Mouse (Mus musculus): ENCODE measurements around the gene Id2. TPM values are rescaled to one million over a fixed set of nuclear protein-coding genes. Genes with fewer than 3 reads are reported as not detected.

The Id2 gene
- total RNA-seq, 4 experiments from 2014 or later = 1.1 to 1.8 (median 1.3) TPM

DNA sequence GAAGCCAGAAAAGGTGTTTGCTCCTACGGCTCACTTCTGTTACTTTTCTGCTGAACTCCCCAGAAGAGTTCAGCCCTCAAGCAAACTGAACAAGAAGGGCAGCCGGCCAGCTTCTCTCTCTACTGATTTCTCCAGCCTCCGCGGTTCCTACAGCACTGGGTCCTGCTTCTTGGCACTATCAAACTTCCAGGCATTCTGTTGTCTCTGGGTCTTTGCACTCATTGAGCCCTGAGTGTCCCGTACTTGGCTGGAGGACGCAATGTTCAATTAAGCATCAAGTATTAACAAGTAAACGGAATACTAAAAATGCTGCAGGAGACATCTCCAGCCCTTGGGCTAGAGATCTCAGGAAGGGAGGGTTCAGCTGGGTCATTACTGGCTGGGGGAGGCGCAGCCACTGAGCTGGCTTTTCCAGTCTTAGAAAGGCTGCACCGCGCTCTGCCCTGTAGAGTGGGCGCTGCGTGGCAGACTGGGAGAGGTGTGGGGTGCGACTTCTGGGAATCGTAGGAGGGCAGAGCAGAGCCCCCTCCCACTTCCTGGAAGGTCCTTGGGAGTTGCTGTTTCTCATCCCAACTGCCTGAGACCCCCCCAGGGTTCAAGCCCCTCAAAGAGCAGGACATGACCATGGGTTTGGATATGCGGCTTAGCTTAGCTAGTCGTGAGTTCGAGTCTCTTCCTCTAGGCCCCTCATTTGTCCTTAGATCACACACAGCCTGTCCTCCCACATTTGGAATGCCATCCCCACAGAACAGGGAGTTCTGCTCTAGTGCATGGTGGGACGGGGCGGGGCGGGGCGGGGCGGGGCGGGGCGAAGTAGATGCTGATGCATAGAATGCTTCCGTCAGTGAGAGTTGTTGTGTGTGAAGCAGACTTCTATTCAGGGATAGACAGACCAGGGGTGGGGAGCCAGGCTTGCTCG lies 13.4 kb downstream of the Id2 start:
- DNase-seq (ENCODE audit: low spot score in 2 of 2) = no peak

DNA sequence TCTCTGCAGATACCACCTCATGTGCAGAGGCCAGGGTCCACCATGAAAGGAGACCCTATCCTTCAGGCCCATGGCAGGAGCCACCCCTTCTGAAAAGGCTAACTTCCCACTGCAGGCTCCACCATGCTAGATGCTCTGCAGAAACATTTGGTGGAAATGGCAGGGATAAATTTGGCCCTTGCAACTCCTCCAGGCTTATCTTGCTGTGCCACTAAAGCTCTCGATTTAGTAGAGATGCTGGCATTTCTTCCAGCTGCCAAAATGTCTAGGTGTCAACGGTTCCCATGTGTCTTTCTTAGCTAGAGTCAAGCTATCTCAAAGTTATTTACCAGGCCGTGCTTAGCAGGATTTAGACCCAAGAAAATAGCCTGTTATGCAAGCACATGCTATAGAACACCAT lies 22.6 kb downstream of the Id2 start:
- no peak for DNase-seq (ENCODE audit: low spot score in 2 of 2)

DNA sequence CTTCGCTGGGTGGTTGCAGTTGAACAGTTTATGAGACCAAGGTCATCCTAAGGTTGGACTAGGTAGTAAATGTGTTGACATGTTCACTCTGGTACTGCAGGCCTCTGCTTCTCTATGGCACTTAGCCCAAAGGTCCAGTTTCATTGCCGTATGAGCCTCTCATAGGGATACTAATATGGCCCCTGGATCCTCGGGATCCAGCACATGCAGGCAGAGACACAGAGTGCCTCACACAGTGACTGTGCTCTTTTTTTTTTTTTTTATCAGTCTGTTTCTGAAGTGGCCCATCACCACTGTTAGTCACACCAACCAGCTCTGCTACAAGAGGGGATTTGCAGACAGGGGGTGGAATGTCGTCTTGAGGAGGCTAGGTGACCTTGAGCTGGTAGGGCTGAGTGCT lies 23.6 kb downstream of the Id2 start:
- no peak for DNase-seq (ENCODE audit: low spot score in 2 of 2)

DNA sequence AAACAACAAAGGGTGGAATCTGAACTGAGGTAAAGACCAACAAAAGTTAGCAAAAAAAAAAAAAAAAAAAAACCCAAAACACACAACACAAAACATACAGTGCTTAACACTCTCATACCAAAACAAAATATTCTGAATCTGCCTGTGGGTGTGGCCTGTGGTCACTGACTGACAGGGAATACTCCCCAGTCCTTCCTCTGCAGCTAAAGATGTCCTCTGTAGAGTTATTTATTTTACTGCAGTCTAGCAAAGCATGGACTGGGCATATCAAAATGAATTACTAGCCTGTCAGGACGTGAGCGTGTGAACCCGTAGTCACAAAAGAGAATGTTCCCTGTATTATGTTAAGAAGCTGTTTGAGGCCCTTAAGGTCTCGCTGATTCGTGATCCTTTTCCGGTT lies 34.7 kb downstream of the Id2 start:
- DNase-seq (ENCODE audit: low spot score in 2 of 2) = no peak

DNA sequence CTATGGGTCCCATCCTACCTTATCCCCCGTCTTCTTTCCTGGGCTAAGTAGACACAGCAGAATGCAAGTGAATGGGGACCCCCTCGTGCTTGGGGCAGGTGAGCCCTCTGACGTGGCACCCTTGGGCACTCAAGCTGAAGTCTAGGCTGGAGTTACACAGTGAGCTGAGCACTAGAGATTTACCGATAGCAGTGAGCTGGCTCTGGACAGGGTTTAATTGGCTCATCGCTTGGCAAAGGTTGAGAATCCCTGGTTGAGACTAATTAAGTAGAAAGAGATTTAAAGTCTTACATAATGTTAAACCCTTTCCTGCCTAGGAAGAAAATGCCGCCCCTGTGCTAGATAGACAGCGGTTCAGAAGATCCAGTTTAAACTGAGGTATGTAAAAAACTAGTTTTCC lies 36.0 kb downstream of the Id2 start:
- DNase-seq (ENCODE audit: low spot score in 2 of 2) = no peak

DNA sequence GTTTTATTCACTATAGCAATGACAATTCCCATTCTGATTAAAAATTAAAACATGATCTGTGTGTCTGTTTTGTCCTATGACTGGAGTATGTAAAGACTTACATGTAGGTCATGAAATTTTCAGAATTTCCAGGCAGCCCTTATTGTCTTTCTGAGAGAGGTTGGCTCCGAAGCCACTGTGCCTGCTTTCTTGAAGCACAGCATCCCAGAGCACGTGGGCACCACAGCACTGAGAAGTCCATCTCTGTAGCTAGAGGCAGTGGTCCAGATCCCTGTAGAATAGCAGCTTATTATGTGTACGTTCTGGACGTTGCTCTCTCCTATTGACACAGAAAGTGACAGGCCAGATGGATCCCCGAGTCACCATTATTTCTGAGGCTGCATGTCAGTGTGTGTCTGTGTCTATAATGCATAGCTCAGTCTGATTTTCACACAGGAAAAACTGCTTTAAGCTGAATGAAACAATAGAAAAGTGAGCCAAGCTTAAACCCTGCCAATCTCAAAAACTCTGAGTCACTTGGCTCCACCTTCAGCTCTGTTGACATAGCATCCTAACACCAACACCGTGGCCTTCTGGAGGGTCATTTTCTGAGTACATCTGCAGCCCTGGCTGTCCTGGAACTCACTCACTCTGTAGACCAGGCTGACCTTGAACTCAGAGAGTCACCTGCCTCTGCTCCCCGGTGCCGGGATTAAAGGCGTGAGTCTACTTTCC lies 37.3 kb downstream of the Id2 start:
- DNase-seq (ENCODE audit: low spot score in 2 of 2) = no peak

DNA sequence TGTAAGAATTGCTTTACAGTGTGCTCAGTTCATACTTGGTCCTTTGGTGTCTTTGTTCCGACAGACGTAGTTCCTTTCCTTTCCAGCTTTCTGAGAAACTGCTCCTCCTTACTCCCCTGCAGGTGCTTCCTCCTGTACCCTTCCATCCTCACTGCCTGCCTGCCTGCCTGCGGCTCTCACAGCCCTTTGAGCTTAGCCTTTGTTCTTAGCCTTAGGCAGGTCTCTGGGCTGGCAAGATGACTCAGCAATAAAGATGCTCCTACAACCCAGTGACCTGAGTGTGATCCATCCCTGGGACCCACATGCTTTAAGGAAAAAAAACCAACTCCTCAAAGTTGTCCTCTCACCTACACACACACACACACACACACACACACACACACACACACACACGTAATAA lies 42.0 kb downstream of the Id2 start:
- no peak for DNase-seq (ENCODE audit: low spot score in 2 of 2)

DNA sequence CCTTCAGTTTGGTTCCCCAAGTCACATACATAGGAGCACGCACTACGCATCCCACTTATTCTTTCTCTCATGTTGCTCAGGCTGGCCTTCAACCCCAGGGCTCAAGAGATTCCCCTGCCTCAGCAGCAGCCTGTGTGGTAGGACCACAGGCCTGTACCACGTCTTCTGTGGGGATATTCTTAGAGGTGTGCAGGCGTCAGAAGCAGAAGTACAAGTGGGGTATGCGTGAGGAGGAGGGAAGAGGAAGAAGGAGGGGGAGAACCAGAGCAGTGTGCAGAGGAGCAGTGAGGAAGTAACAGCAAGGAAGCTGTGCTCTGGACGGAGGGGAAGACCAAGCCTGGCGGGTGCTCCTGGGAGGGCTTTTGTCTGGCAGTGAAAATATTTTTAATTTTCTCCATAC lies 42.4 kb downstream of the Id2 start:
- no peak for DNase-seq (ENCODE audit: low spot score in 2 of 2)

DNA sequence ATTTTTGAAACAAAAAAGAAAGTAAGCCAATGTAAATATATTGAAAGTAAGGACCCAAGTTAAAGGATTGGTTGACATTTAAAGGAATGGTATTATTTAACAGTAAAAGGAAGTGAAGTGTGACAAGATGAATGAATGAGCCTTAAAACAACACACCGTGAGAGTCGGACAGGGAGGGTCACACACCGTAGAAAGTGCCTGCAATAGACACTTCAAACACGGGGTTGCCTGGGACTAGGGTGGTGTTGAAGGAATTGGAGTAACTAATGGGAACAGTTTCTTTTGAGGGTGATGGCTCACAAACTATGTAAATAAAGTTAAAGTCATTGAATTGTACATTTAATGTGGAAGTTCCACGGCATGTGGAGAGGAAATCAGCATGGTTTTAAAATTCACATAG lies 47.7 kb downstream of the Id2 start:
- no peak for DNase-seq (ENCODE audit: low spot score in 2 of 2)

DNA sequence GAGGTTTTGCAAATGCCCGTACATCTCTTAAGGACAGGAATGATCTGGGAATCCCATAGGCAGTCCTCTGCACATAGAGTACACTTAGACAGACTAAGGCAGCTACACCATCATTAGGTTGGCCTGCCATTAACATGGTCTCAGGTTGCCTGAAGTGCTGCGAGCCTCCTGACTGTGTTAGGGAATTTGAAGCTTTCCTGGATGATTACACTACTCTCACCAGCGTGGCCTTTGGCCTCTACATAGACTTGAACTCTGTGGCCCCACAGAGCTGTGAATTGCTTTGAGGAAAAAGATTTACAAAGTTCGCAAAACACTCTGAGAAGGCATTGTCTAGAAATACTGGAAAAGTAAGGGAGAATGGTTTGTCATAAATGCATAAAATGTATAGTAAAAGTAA lies 52.4 kb downstream of the Id2 start:
- no peak for DNase-seq (ENCODE audit: low spot score in 2 of 2)

DNA sequence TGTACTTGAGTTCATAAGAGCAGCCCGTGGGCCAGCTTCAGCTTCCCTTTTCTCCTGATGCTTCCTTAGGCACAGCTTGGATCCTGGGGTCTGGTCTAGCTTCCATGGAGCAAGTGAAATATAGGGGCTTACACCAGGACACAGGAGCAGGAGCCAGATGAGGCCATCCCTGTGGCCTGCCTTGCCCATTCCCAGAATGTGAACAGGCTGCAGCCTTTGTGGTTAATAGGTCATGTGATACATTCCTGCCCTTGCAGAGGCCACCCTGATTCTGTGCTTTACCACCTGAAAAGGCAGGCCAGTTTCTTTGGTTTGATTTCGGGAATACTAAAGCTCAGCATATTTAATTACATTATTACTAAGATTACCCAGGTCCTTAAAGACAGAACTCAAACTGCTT lies 52.9 kb downstream of the Id2 start:
- DNase-seq (ENCODE audit: low spot score in 2 of 2) = no peak

Other genes with a start within 250 kb of the Id2 start
- 10 to 100 TPM; 43.2 to 50.6 (median 45.3) TPM for gene Kidins220, start 122.2 kb downstream of the Id2 start, total RNA-seq (2022)

Measured in gastrocnemius, adult 8-10 months (tissue).